Comparison of ENCODE assay signal across 26 mouse cellular contexts in genomic region chr19:34468216-34468615, GRCm38 (mm10). TPM values are rescaled to one million over a fixed set of nuclear protein-coding genes. Genes with fewer than 3 reads are reported as not detected.
A peak's percentile ranks its signal among the peaks of the same experiment; 100 is the strongest.
DNase-seq lines count a peak whose midpoint lies in the region; ATAC-seq lines count a peak whose summit lies in the region.
"Had no signal": no experiment of that assay in that cellular context is flagged by ENCODE, and none has a peak within 500 bp of the region (broad histone marks: within the 10 kb centered on the region; RNA-seq: fewer than 3 reads in every experiment).

No protein-coding gene starts in this region.

- no peaks in the 10 kb centered on the region for H3K36me3 ChIP-seq in kidney, embryonic 15.5 days
- H3K36me3 ChIP-seq: embryonic facial prominence, embryonic 10.5 days; embryonic facial prominence, embryonic 13.5 days; forebrain, embryonic 12.5 days; forebrain, embryonic 15.5 days; heart, embryonic 12.5 days; heart, embryonic 15.5 days; hindbrain, embryonic 10.5 days; hindbrain, embryonic 13.5 days had no signal

- peak; percentile 93 for ATAC-seq in kidney, embryonic 15.5 days (replicated peaks; ENCODE audit: low FRiP score)
- ATAC-seq: CD4-positive, CD25-positive, alpha-beta regulatory T cell, adult 4 months; forebrain, embryonic 15.5 days had no signal

- no peak overlapping the region for H3K4me3 ChIP-seq in kidney, embryonic 15.5 days (replicated peaks)
- H3K4me3 ChIP-seq: embryonic facial prominence, embryonic 10.5 days; embryonic facial prominence, embryonic 13.5 days; erythroblast, embryonic 14.5 days; forebrain, embryonic 12.5 days; forebrain, embryonic 15.5 days; heart, embryonic 12.5 days; heart, embryonic 15.5 days; hindbrain, embryonic 10.5 days; hindbrain, embryonic 13.5 days had no signal

- WGBS in kidney, embryonic 15.5 days = 56% methylated on average over 6 of the region's 6 CpGs

- no peak for DNase-seq in kidney, adult 18-20 months
- DNase-seq in kidney, postnatal 10 days = peak; percentile 6
- peak; percentile 6 to 18 for DNase-seq in kidney, postnatal 4 days
- DNase-seq in cerebellum, adult 9-10 months = no peak
- no peak for DNase-seq in layer of hippocampus, adult 9-11 months
- DNase-seq: adrenal gland, adult 2 months; adrenal gland, postnatal 14 days; cerebellum, adult 11 months; cerebellum, adult 2 months; cerebellum, postnatal 10 days; cerebellum, postnatal 36 days; gastrocnemius, postnatal 25 days; heart, adult 18-20 months; heart, postnatal 10 days; heart, postnatal 36 days had no signal

- no peak overlapping the region for H3K4me2 ChIP-seq in kidney, embryonic 15.5 days
- H3K4me2 ChIP-seq: embryonic facial prominence, embryonic 13.5 days; forebrain, embryonic 12.5 days; forebrain, embryonic 15.5 days; heart, embryonic 12.5 days; heart, embryonic 15.5 days; hindbrain, embryonic 13.5 days had no signal

- H3K27ac ChIP-seq in kidney, embryonic 15.5 days = no peak overlapping the region
- H3K27ac ChIP-seq: embryonic facial prominence, embryonic 10.5 days; embryonic facial prominence, embryonic 13.5 days; forebrain, embryonic 12.5 days; forebrain, embryonic 15.5 days; heart, embryonic 15.5 days; hindbrain, embryonic 10.5 days; hindbrain, embryonic 13.5 days had no signal

- H3K9ac ChIP-seq in kidney, embryonic 15.5 days = no peak overlapping the region
- H3K9ac ChIP-seq: embryonic facial prominence, embryonic 13.5 days; forebrain, embryonic 12.5 days; forebrain, embryonic 15.5 days; heart, embryonic 12.5 days; heart, embryonic 15.5 days; hindbrain, embryonic 13.5 days had no signal

- no peaks in the 10 kb centered on the region for H3K9me3 ChIP-seq in kidney, embryonic 15.5 days (replicated peaks)
- H3K9me3 ChIP-seq: embryonic facial prominence, embryonic 10.5 days; embryonic facial prominence, embryonic 13.5 days; forebrain, embryonic 12.5 days; forebrain, embryonic 15.5 days; heart, embryonic 12.5 days; heart, embryonic 15.5 days; hindbrain, embryonic 10.5 days; hindbrain, embryonic 13.5 days had no signal

- no peaks in the 10 kb centered on the region for H3K4me1 ChIP-seq in kidney, embryonic 15.5 days
- H3K4me1 ChIP-seq: embryonic facial prominence, embryonic 13.5 days; forebrain, embryonic 12.5 days; forebrain, embryonic 15.5 days; heart, embryonic 12.5 days; heart, embryonic 15.5 days; hindbrain, embryonic 13.5 days had no signal

- H3K27me3 ChIP-seq in kidney, embryonic 15.5 days = peaks cover 13% of the 10 kb centered on the region
- H3K27me3 ChIP-seq: heart, embryonic 12.5 days had no signal

RNA-seq across cellular contexts. Expression of gene Ch25h, which starts 6.7 kb away (rescaled TPM):
- 1.8 and 2.2 TPM in 2 replicates for polyA plus RNA-seq in kidney, embryonic 15.5 days (2015; fragmentation: Nextera tagmentation; extraction: Ambion mirVana)
- polyA plus RNA-seq: CD4-positive, CD25-positive, alpha-beta regulatory T cell, adult 4 months; erythroblast, embryonic 14.5 days had no signal

RNA-seq across cellular contexts. Expression of gene Lipa, which starts 59.1 kb away (rescaled TPM):
- 31.2 and 32.5 TPM in 2 replicates for polyA plus RNA-seq in kidney, embryonic 15.5 days (2015; fragmentation: Nextera tagmentation; extraction: Ambion mirVana)

Comparison
In these comparisons a context has a peak if more than half of its experiments do, and no peak if none do; other contexts are left out.
1. DNase-seq: peak in kidney, postnatal 10 days (single experiment) and kidney, postnatal 4 days (2 of 2); none in kidney, adult 18-20 months (single experiment), cerebellum, adult 9-10 months (single experiment) and layer of hippocampus, adult 9-11 months (single experiment).